Mouse (Mus musculus) MEL (cell line): ENCODE data around the gene Atp8b3. TPM values are rescaled to one million over a fixed set of nuclear protein-coding genes. Genes with fewer than 3 reads are reported as not detected.

Experiments used
- DNase-seq: peaks from one replicate; pipeline ENCODE4 v3.0.0; 2011; ENCODE audit warnings: low read depth, low spot score
- H3K27ac ChIP-seq: 2 replicates; pipeline ENCODE4 v1.5.1; 2012; ENCODE audit warnings: low read depth, mild to moderate bottlenecking, control low read depth, low read length, moderate library complexity; ENCODE audit not compliant: control insufficient read depth
- H3K27me3 ChIP-seq, 2 experiments: fragments of 150-350 bp in 1 of 2; sonication (generic) in 1 of 2; 2 replicates each; pipeline ENCODE4 v1.6.1; 2012; ENCODE audit warnings: low read length in 2 of 2, mild to moderate bottlenecking in 2 of 2, improper control_type of control experiment in 1 of 2, moderate library complexity in 1 of 2; ENCODE audit not compliant: insufficient read depth in 2 of 2, control insufficient read depth in 1 of 2
- H3K36me3 ChIP-seq, 2 experiments: 2 replicates each; pipeline ENCODE4 v1.6.1; 2012 to 2014; ENCODE audit warnings: low read length in 2 of 2, improper control_type of control experiment in 1 of 2, inconsistent platforms in 1 of 2, mild to moderate bottlenecking in 1 of 2; ENCODE audit not compliant: insufficient read depth in 2 of 2, control insufficient read depth in 1 of 2
- H3K4me1 ChIP-seq, 2 experiments: fragments of 150-350 bp in 1 of 2; sonication (generic) in 1 of 2; 2 replicates each; pipeline ENCODE4 v1.6.1; 2012; ENCODE audit warnings: low read length in 2 of 2, improper control_type of control experiment in 1 of 2, mild to moderate bottlenecking in 1 of 2; ENCODE audit not compliant: insufficient read depth in 2 of 2, control insufficient read depth in 1 of 2
- H3K4me3 ChIP-seq, 2 experiments: fragments of 150-350 bp in 1 of 2; sonication (generic) in 1 of 2; 2 replicates each; pipeline ENCODE4 v1.5.1; 2012; ENCODE audit warnings: low read depth in 2 of 2, low read length in 2 of 2, mild to moderate bottlenecking in 2 of 2, moderate library complexity in 2 of 2, control low read depth in 1 of 2, improper control_type of control experiment in 1 of 2; ENCODE audit not compliant: control insufficient read depth in 1 of 2, insufficient read depth in 1 of 2
- H3K79me2 ChIP-seq: 2 replicates; pipeline ENCODE4 v1.6.1; 2012; ENCODE audit warnings: mild to moderate bottlenecking, low read length, moderate library complexity; ENCODE audit not compliant: control insufficient read depth, poor library complexity, insufficient read depth
- H3K9ac ChIP-seq: 2 replicates; pipeline ENCODE4 v1.6.1; 2012; ENCODE audit warnings: low read depth, mild to moderate bottlenecking, control low read depth, low read length, moderate library complexity; ENCODE audit not compliant: control insufficient read depth, poor library complexity, severe bottlenecking
- H3K9me3 ChIP-seq: fragments of 150-350 bp; sonication (generic); replicated peaks from 2 replicates; pipeline ENCODE4 v1.6.1; 2012; ENCODE audit warnings: mild to moderate bottlenecking, low read length, improper control_type of control experiment, moderate library complexity; ENCODE audit not compliant: insufficient read depth
- BHLHE40 ChIP-seq: IDR thresholded peaks from 2 replicates; pipeline ENCODE4 v1.6.1; 2012; ENCODE audit warnings: low read depth, mild to moderate bottlenecking, inconsistent platforms, low read length, improper control_type of control experiment, borderline replicate concordance
- CTCF ChIP-seq, 3 experiments: IDR thresholded peaks in 2 of 3; conservative IDR thresholded peaks in 1 of 3; 2 replicates each; pipeline ENCODE4 v1.5.1; 2011 to 2012; ENCODE audit warnings: low read length in 3 of 3, low read depth in 2 of 3, mild to moderate bottlenecking in 2 of 3, improper control_type of control experiment in 1 of 3, inconsistent platforms in 1 of 3, mixed read lengths in 1 of 3, moderate library complexity in 1 of 3; ENCODE audit not compliant: control insufficient read depth in 1 of 3, insufficient read depth in 1 of 3, poor library complexity in 1 of 3, severe bottlenecking in 1 of 3
- E2F4 ChIP-seq: IDR thresholded peaks from 2 replicates; pipeline ENCODE4 v1.6.1; 2011; ENCODE audit warnings: low read depth, low read length, improper control_type of control experiment, borderline replicate concordance
- ETS1 ChIP-seq: IDR thresholded peaks from 2 replicates; pipeline ENCODE4 v1.6.1; 2012; ENCODE audit warnings: low read depth, mild to moderate bottlenecking, inconsistent platforms, low read length, improper control_type of control experiment, moderate library complexity
- MAX ChIP-seq: IDR thresholded peaks from 2 replicates; pipeline ENCODE4 v1.6.1; 2011; ENCODE audit warnings: low read length, improper control_type of control experiment
- MAZ ChIP-seq: IDR thresholded peaks from 2 replicates; pipeline ENCODE4 v1.6.1; 2012; ENCODE audit warnings: low read depth, mild to moderate bottlenecking, inconsistent platforms, low read length, improper control_type of control experiment
- MEF2A ChIP-seq: IDR thresholded peaks from 2 replicates; pipeline ENCODE4 v1.6.1; 2014; ENCODE audit warnings: low read depth, mild to moderate bottlenecking, inconsistent platforms, low read length, improper control_type of control experiment; ENCODE audit not compliant: poor library complexity, insufficient replicate concordance, severe bottlenecking; ENCODE audit errors: extremely low read depth
- MXI1 ChIP-seq: IDR thresholded peaks from 2 replicates; pipeline ENCODE4 v1.6.1; 2011; ENCODE audit warnings: mild to moderate bottlenecking, low read depth, low read length, improper control_type of control experiment
- MYB ChIP-seq: IDR thresholded peaks from 2 replicates; pipeline ENCODE4 v1.6.1; 2011; ENCODE audit warnings: mild to moderate bottlenecking, low read depth, low read length, improper control_type of control experiment
- NRF1 ChIP-seq: IDR thresholded peaks from 2 replicates; pipeline ENCODE4 v1.6.1; 2014; ENCODE audit warnings: low read depth, mild to moderate bottlenecking, inconsistent platforms, low read length, improper control_type of control experiment, moderate library complexity; ENCODE audit not compliant: poor library complexity, insufficient read depth, severe bottlenecking
- POLR2AphosphoS2 ChIP-seq: IDR thresholded peaks from 2 replicates; pipeline ENCODE4 v1.6.1; 2011; ENCODE audit warnings: low read length, improper control_type of control experiment
- POLR2AphosphoS5 ChIP-seq: IDR thresholded peaks from 2 replicates; pipeline ENCODE4 v1.6.1; 2012; ENCODE audit warnings: low read depth, borderline replicate concordance, mild to moderate bottlenecking, inconsistent platforms, low read length, moderate library complexity, mixed read lengths
- RAD21 ChIP-seq: IDR thresholded peaks from 2 replicates; pipeline ENCODE4 v1.6.1; 2011; ENCODE audit warnings: mild to moderate bottlenecking, low read depth, low read length, improper control_type of control experiment
- RCOR1 ChIP-seq: IDR thresholded peaks from 2 replicates; pipeline ENCODE4 v1.6.1; 2012; ENCODE audit warnings: low read depth, mild to moderate bottlenecking, inconsistent platforms, low read length, improper control_type of control experiment
- SMC3 ChIP-seq: IDR thresholded peaks from 2 replicates; pipeline ENCODE4 v1.6.1; 2011; ENCODE audit warnings: low read depth, low read length, improper control_type of control experiment
- TAL1 ChIP-seq: IDR thresholded peaks from 2 replicates; pipeline ENCODE4 v1.6.1; 2012; ENCODE audit warnings: mild to moderate bottlenecking, inconsistent platforms, low read length, moderate library complexity, mixed read lengths
- TBP ChIP-seq: IDR thresholded peaks from 2 replicates; pipeline ENCODE4 v1.8.0; 2011; ENCODE audit warnings: low read depth, low read length, improper control_type of control experiment
- TCF12 ChIP-seq: IDR thresholded peaks from 2 replicates; pipeline ENCODE4 v1.6.1; 2014; ENCODE audit warnings: low read depth, mild to moderate bottlenecking, inconsistent platforms, low read length, improper control_type of control experiment, moderate library complexity
- USF1 ChIP-seq: IDR thresholded peaks from 2 replicates; pipeline ENCODE4 v1.6.1; 2014; ENCODE audit warnings: low read depth, mild to moderate bottlenecking, inconsistent platforms, low read length, improper control_type of control experiment, moderate library complexity
- USF2 ChIP-seq, 2 experiments: IDR thresholded peaks; 2 replicates each; pipeline ENCODE4 v1.6.1; 2011 to 2012; ENCODE audit warnings: improper control_type of control experiment in 2 of 2, low read length in 2 of 2, borderline replicate concordance in 1 of 2, inconsistent platforms in 1 of 2, low read depth in 1 of 2, mild to moderate bottlenecking in 1 of 2; ENCODE audit not compliant: insufficient read depth in 1 of 2
- ZKSCAN1 ChIP-seq: IDR thresholded peaks from 2 replicates; pipeline ENCODE4 v1.6.1; 2012; ENCODE audit warnings: low read depth, mild to moderate bottlenecking, inconsistent platforms, low read length, improper control_type of control experiment, moderate library complexity
- ZMIZ1 ChIP-seq: IDR thresholded peaks from 2 replicates; pipeline ENCODE4 v1.6.1; 2012; ENCODE audit warnings: low read depth, mild to moderate bottlenecking, inconsistent platforms, low read length, improper control_type of control experiment, moderate library complexity
- ZNF384 ChIP-seq: IDR thresholded peaks from 2 replicates; pipeline ENCODE4 v1.6.1; 2012; ENCODE audit warnings: low read depth, mild to moderate bottlenecking, inconsistent platforms, low read length, improper control_type of control experiment
- polyA plus RNA-seq, 2 experiments: library from polyadenylated mRNA; stranded (reverse) in 1 of 2; unstranded in 1 of 2; fragments of >175 nt in 1 of 2; fragments of >200 nt in 1 of 2; gene quantifications; 2 replicates each; pipeline versions ENCODE4 v1.2.1 to v1.2.4; 2012; ENCODE audit warnings: low replicate concordance in 2 of 2, low read depth in 1 of 2; ENCODE audit not compliant: insufficient read length in 2 of 2, insufficient read depth in 1 of 2, missing spikeins in 1 of 2
- total RNA-seq: library from RNA; depleted of rRNA; stranded (reverse); fragments of 300-350 nt; gene quantifications from 2 replicates; pipeline ENCODE4 v1.2.3, GENCODE M21; 2012

Atp8b3 gene
- total and polyA plus RNA-seq, 3 experiments = 0.13 TPM; not detected in 2

- TF ChIP-seq ZNF384 (no peak), MAX (no peak)
Measured at GRCm38 (mm10) chr10:80526172-80526571, 12.8 kb downstream of the Atp8b3 start (continued).

- TF ChIP-seq E2F4 (no peak), MYB (no peak), NRF1 (no peak), MAX (no peak), TCF12 (no peak), ETS1 (no peak), MAZ (no peak), POLR2AphosphoS2 (no peak), ZKSCAN1 (no peak), USF2 (IDR thresholded peaks at IDR 0.05; ENCODE audit: borderline replicate concordance in 1 of 2, insufficient read depth in 1 of 2, low read depth in 1 of 2, low read length in 2 of 2) (no peak), MXI1 (no peak), RAD21 (peak; percentile 7), TBP (no peak), RCOR1 (no peak), POLR2AphosphoS5 (no peak), TAL1 (no peak), BHLHE40 (no peak), USF1 (no peak), MEF2A (no peak), CTCF (IDR thresholded peaks at IDR 0.05 in 2 of 3, conservative IDR thresholded peaks at IDR 0.05 in 1 of 3; ENCODE audit: control insufficient read depth in 1 of 3, insufficient read depth in 1 of 3, low read depth in 2 of 3, low read length in 3 of 3, poor library complexity in 1 of 3, severe bottlenecking in 1 of 3) (peak; percentile 57 to 68 (median 60)), ZMIZ1 (no peak), SMC3 (peak; percentile 50)
- Histone ChIP-seq H3K79me2 (no peaks in the 10 kb centered on the region), H3K9ac (no peak overlapping the region), H3K4me1 (no peaks in the 10 kb centered on the region), H3K27me3 (0 out of 4 replicates have a peak, but pooled peaks cover 0 to 1% of the 10 kb centered on the region in 2 experiments), H3K36me3 (no peaks in the 10 kb centered on the region), H3K4me3 (no peak overlapping the region), H3K27ac (no peak overlapping the region), H3K9me3 (no peaks in the 10 kb centered on the region; the same call in 1 of the 2 replicates)
- DNase-seq = peak; percentile 57
Measured at GRCm38 (mm10) chr10:80523299-80523698, 15.6 kb downstream of the Atp8b3 start.
